Mouse (Mus musculus) hindbrain, embryonic 15.5 days (tissue): ENCODE data around the gene Hoxd3. TPM values are rescaled to one million over a fixed set of nuclear protein-coding genes. Genes with fewer than 3 reads are reported as not detected.

Experiments used
- ATAC-seq: fragments of 200-750 bp; cut with Nextera tagmentation; 2 replicates; pipeline ENCODE4 v1.8.0; 2017; ENCODE audit warnings: low read depth, moderate number of reproducible peaks, moderate TSS enrichment; ENCODE audit not compliant: low FRiP score
- H3K27ac ChIP-seq: fragments of 300-500 bp; sonication (generic); replicated peaks from 2 replicates; pipeline ENCODE4 v1.5.1; 2015; ENCODE audit warnings: mild to moderate bottlenecking, inconsistent platforms
- H3K27me3 ChIP-seq: fragments of 300-500 bp; sonication (generic); 2 replicates; pipeline ENCODE4 v1.6.1; 2015; ENCODE audit warnings: control low read depth, inconsistent platforms
- H3K36me3 ChIP-seq: fragments of 300-500 bp; sonication (generic); 2 replicates; pipeline ENCODE4 v1.6.1; 2015; ENCODE audit warnings: control low read depth, inconsistent platforms
- H3K4me1 ChIP-seq: fragments of 300-500 bp; sonication (generic); replicated peaks from 2 replicates; pipeline ENCODE4 v1.6.1; 2015; ENCODE audit warnings: control low read depth, inconsistent platforms
- H3K4me2 ChIP-seq: fragments of 300-500 bp; sonication (generic); 2 replicates; pipeline ENCODE4 v1.6.1; 2015; ENCODE audit warnings: moderate library complexity, mild to moderate bottlenecking, inconsistent platforms
- H3K4me3 ChIP-seq: fragments of 300-500 bp; sonication (generic); 2 replicates; pipeline ENCODE4 v1.5.1; 2015; ENCODE audit warnings: mild to moderate bottlenecking, inconsistent platforms
- H3K9ac ChIP-seq: fragments of 300-500 bp; sonication (generic); 2 replicates; pipeline ENCODE4 v1.6.1; 2015; ENCODE audit warnings: inconsistent platforms
- H3K9me3 ChIP-seq: fragments of 300-500 bp; sonication (generic); 2 replicates; pipeline ENCODE4 v1.6.1; 2016; ENCODE audit warnings: control low read depth, inconsistent platforms
- WGBS: fragments of 180-500 bp; shearing (Covaris S2); methylation state at CpG from one replicate; pipeline ENCODE4 v1.1.7; 2015; 5-methylcytosine and 5-hydroxymethylcytosine counted together
- polyA plus RNA-seq: library from polyadenylated mRNA; unstranded; fragments of >200 nt; fragmentation: Nextera tagmentation; extraction: Ambion mirVana; gene quantifications from 2 replicates; pipeline ENCODE4 v1.2.1, GENCODE M21; 2015

Hoxd3 gene
- polyA plus RNA-seq, 1 experiment from 2014 or later, result 49.4 TPM

GRCm38 (mm10) chr2:74690338-74690716, 21.4 kb upstream of the Hoxd3 start:
- Histone ChIP-seq H3K27ac (no peak overlapping the region), H3K27me3 (peaks cover 93% of the 10 kb centered on the region), H3K4me2 (no peak overlapping the region), H3K9ac (no peak overlapping the region), H3K4me1 (no peaks in the 10 kb centered on the region), H3K36me3 (no peaks in the 10 kb centered on the region), H3K9me3 (no peaks in the 10 kb centered on the region), H3K4me3 (no peak overlapping the region)
- no peak for ATAC-seq
- WGBS, result 7% methylated on average over 8 of the region's 8 CpGs

GRCm38 (mm10) chr2:74691022-74691951, 20.4 kb upstream of the Hoxd3 start, which contains the start of gene Hoxd10:
TSS of gene Hoxd10 (plus strand) at chr2:74691924.
- Histone ChIP-seq H3K4me2 (peak within 1 kb of the TSS; percentile 17; the same call in 1 of the 2 replicates), H3K9ac (no peak within 1 kb of the TSS)

GRCm38 (mm10) chr2:74691995-74692807, 19.5 kb upstream of the Hoxd3 start:
- H3K4me3 ChIP-seq, result no peak overlapping the region
- WGBS, result 4% methylated on average over 35 of the region's 35 CpGs
- no peak overlapping the region for H3K9ac ChIP-seq

More at GRCm38 (mm10) chr2:74691022-74691951, 20.4 kb upstream of the Hoxd3 start, which contains the start of gene Hoxd10:
- Histone ChIP-seq H3K9me3 (no peaks in the 10 kb centered on the region), H3K4me1 (no peaks in the 10 kb centered on the region), H3K36me3 (no peaks in the 10 kb centered on the region), H3K27ac (no peak within 1 kb of the TSS), H3K27me3 (peaks cover 95% of the 10 kb centered on the region), H3K4me3 (no peak within 1 kb of the TSS)
- WGBS, result under 1% methylated on average over 56 of the region's 56 CpGs
- ATAC-seq, result no peak

GRCm38 (mm10) chr2:74692808-74693431, 18.8 kb upstream of the Hoxd3 start:
- WGBS, result 2% methylated on average over 20 of the region's 20 CpGs
- Histone ChIP-seq H3K4me1 (peaks cover 6% of the 10 kb centered on the region), H3K4me3 (no peak overlapping the region), H3K4me2 (no peak overlapping the region), H3K27ac (no peak overlapping the region), H3K9me3 (no peaks in the 10 kb centered on the region), H3K27me3 (peaks cover 91% of the 10 kb centered on the region), H3K36me3 (no peaks in the 10 kb centered on the region), H3K9ac (no peak overlapping the region)
- ATAC-seq, result no peak

More at GRCm38 (mm10) chr2:74691995-74692807, 19.5 kb upstream of the Hoxd3 start:
- Histone ChIP-seq H3K4me1 (no peaks in the 10 kb centered on the region), H3K9me3 (no peaks in the 10 kb centered on the region), H3K27me3 (peaks cover 94% of the 10 kb centered on the region), H3K4me2 (no peak overlapping the region), H3K36me3 (no peaks in the 10 kb centered on the region), H3K27ac (no peak overlapping the region)
- ATAC-seq, result no peak

- no peak for ATAC-seq
- Histone ChIP-seq H3K4me2 (no peak overlapping the region), H3K9me3 (no peaks in the 10 kb centered on the region), H3K36me3 (no peaks in the 10 kb centered on the region), H3K27me3 (peaks cover 86% of the 10 kb centered on the region), H3K4me1 (peaks cover 10% of the 10 kb centered on the region), H3K9ac (no peak overlapping the region), H3K27ac (no peak overlapping the region), H3K4me3 (no peak overlapping the region)
- WGBS, result 11% methylated on average over 4 of the region's 4 CpGs
These were observed 18.3 kb upstream of the Hoxd3 start for GRCm38 (mm10) chr2:74693432-74693827.

GRCm38 (mm10) chr2:74694066-74694465, 17.7 kb upstream of the Hoxd3 start:
- 1% methylated on average over 16 of the region's 16 CpGs for whole genome bisulfite sequencing
- peaks cover 12% of the 10 kb centered on the region for H3K4me1 ChIP-seq
- H3K36me3 ChIP-seq, result no peaks in the 10 kb centered on the region
- H3K4me3 ChIP-seq, result no peak overlapping the region
- H3K9ac ChIP-seq, result no peak overlapping the region
- H3K9me3 ChIP-seq, result no peaks in the 10 kb centered on the region
- H3K27ac ChIP-seq, result no peak overlapping the region
- H3K4me2 ChIP-seq, result no peak overlapping the region
- ATAC-seq, result no peak
- H3K27me3 ChIP-seq, result peaks cover 83% of the 10 kb centered on the region

- H3K9me3 ChIP-seq, result no peaks in the 10 kb centered on the region
- no peaks in the 10 kb centered on the region for H3K36me3 ChIP-seq
- H3K4me1 ChIP-seq, result peaks cover 12% of the 10 kb centered on the region
- no peak overlapping the region for H3K4me3 ChIP-seq
- ATAC-seq, result no peak
- H3K4me2 ChIP-seq, result no peak overlapping the region
- 0% methylated on average over 1 of the region's 1 CpGs for WGBS
- H3K27me3 ChIP-seq, result peaks cover 83% of the 10 kb centered on the region
- no peak overlapping the region for H3K27ac ChIP-seq
- H3K9ac ChIP-seq, result no peak overlapping the region
These were observed 16.3 kb upstream of the Hoxd3 start for GRCm38 (mm10) chr2:74695383-74695782.

GRCm38 (mm10) chr2:74695813-74696430, 15.8 kb upstream of the Hoxd3 start:
- Histone ChIP-seq H3K27me3 (peaks cover 87% of the 10 kb centered on the region), H3K4me2 (no peak overlapping the region), H3K27ac (no peak overlapping the region), H3K9me3 (no peaks in the 10 kb centered on the region), H3K36me3 (no peaks in the 10 kb centered on the region), H3K4me1 (peaks cover 12% of the 10 kb centered on the region), H3K4me3 (no peak overlapping the region), H3K9ac (no peak overlapping the region)
- 3% methylated on average over 7 of the region's 7 CpGs for whole genome bisulfite sequencing
- no peak for ATAC-seq

GRCm38 (mm10) chr2:74696442-74697335, 15.0 kb upstream of the Hoxd3 start:
- Histone ChIP-seq H3K9ac (no peak overlapping the region), H3K4me1 (peaks cover 12% of the 10 kb centered on the region), H3K27ac (no peak overlapping the region), H3K27me3 (peaks cover 87% of the 10 kb centered on the region), H3K4me2 (no peak overlapping the region), H3K9me3 (no peaks in the 10 kb centered on the region), H3K36me3 (no peaks in the 10 kb centered on the region), H3K4me3 (no peak overlapping the region)
- 2% methylated on average over 34 of the region's 34 CpGs for WGBS
- no peak for ATAC-seq

GRCm38 (mm10) chr2:74697567-74698121, 14.1 kb upstream of the Hoxd3 start, which contains the start of gene Hoxd9:
TSS of gene Hoxd9 (plus strand) at chr2:74697727.
- Histone ChIP-seq H3K4me3 (peak within 1 kb of the TSS; percentile 26), H3K36me3 (no peaks in the 10 kb centered on the region), H3K4me1 (peaks cover 12% of the 10 kb centered on the region), H3K27me3 (peaks cover 85% of the 10 kb centered on the region), H3K9ac (no peak within 1 kb of the TSS), H3K9me3 (no peaks in the 10 kb centered on the region), H3K4me2 (peak within 1 kb of the TSS; percentile 51), H3K27ac (no peak within 1 kb of the TSS)
- 0 out of 2 replicates have a peak, but pooled peaks have one; percentile 15 for ATAC-seq
- under 1% methylated on average over 43 of the region's 43 CpGs for WGBS
